Mouse (Mus musculus) T-helper 1 cell (primary cell): ENCODE results near the gene Lnx1.

ENCODE experiments used
- in situ Hi-C: fragments of 300-600 bp; cut with MboI, MseI; formaldehyde crosslinking; loops from one replicate; pipeline ENCODE4 v1.15.1; 2025; ENCODE audit warnings: high pct_unique_total_duplicates

Lnx1 gene

DNA sequence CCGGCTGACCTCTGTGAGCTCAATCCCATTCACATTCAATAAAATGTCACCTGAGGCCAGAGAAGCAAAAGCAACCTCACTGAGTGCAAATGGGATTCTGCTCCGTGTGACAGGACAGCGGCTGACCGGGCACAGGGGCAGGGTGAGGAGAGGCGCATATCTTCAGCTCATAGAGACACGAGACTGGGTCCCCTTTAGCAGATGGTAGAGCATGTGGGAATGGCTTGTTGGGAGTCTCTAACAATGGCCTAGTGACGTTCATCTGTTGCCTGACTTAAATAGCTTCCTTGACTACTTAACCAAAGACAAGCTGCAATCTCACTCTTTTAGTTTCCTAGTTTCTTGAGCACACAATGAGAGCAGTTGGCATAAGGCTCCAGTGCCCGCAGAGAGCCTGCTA, 96.5 kb downstream of the Lnx1 start:
- in situ Hi-C loops = no loop called here

DNA sequence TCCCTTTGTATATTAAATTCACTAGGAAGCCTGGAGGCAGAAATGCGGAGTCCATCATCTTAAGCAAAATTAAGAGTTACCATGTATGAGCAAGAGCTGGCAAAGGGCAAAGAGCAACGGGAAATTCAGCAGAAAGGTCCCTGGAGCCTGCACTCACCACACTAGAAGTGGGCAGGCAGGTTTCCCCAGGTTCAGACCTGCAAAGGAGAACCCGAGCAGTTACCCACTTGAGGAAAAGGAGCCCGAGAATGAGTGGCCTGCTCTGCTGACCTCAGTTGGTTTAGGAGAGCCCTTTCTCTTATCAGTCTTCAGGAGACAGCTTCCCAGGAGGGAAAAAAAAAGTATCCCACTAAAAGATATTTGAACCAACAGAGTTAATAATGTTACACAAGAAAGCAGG, 99.4 kb downstream of the Lnx1 start:
- in situ Hi-C loops = no loop called here

- in situ Hi-C loops = no loop called here
These were observed 100.3 kb downstream of the Lnx1 start for GRCm38 (mm10) chr5:74602371-74602770.

DNA sequence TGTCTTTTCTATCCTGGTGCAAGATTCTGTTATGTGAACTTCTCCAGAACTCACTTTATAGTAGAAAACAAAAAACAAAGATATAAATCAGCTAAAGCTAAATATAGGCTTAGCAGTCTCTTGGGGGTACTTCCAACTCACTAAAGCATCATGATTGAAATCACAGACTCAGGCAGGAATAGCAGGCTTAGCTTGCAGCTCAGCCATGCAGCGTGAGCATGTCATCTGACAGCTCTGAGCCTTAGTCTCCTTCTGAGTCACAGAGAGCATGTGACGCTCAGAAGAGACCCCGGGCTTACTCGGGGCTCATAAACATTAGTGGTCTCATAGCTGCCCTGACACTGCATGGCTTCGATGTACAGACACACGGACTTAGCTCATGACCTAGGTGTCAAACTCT, 100.7 kb downstream of the Lnx1 start:
- in situ Hi-C loops = no loop called here

DNA sequence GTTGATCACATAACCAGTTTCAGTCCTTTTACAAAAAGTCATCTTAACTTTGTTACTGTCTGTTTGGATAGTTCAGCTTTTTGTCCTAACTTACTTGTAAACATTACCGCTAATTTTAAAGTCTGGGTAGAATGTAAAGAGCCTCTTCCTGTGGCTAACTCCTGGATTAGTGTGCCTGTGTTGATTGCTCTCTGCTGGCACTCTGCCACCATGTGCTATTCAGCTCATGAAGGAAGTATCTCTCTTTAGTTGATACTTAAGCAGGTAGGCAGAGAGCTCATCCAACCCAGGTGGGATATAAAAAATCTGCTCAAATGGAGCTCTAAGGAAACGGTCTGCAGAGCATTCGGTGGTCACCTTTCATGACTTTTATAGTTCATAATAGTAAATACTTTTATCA, 101.5 kb downstream of the Lnx1 start:
- in situ Hi-C loops = no loop called here

DNA sequence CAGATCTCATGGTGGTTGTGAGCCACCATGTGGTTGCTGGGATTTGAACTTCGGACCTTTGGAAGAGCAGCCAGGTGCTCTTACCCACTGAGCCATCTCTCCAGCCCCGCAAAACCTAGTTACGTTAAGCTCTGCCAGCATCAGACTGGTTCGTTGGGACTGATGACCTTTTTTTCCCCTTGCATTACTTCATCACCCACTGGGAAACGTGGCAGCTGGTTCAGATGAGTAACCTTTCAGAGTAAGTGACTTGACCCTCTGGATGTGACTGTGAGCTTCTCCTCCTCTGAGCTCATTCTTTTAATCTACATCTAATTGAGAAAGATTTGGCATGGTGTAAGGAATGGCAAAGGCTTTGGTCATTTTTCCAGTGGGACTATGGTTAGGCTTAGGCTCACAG, 102.7 kb downstream of the Lnx1 start:
- in situ Hi-C loops = no loop called here

GRCm38 (mm10) chr5:74593147-74593546, 109.6 kb downstream of the Lnx1 start:
- in situ Hi-C loops = no loop called here

DNA sequence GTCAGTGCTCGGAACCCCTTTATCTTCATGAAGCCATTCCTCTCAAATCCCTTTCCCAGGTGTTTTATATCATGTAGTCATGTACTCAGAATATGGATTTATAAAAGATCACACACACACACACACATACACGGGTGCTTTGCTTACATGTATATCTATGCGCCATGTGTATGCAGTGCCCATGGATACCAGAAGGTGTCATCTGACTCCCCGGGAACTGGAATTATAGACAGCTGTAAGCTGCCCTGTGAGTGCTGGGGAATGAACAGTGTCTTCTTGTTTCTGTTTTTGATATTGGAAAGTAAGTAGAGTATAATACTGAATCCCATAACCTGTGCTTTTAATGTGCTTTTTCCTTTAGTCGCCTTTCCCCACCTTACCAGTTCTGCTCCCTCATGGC, 111.3 kb downstream of the Lnx1 start:
- in situ Hi-C loops = no loop called here

DNA sequence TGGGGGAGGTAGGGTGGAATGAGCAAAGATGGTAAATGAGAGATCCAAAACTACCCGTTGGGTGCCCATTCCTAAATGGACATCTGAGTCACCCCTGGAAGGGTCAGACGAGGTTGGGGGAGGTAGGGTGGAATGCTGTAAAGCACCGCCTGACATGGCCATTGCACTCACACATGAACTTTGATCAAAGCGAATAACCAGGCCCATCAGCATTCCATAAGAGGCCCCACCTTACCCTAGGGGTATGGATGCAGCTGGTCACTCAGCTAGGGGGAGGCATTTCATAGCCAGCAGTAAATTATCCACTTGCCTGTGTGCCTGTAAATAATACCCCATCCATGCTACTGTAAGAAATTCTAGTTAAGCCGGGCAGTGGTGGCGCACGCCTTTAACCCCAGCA, 113.6 kb downstream of the Lnx1 start:
- in situ Hi-C loops = no loop called here

DNA sequence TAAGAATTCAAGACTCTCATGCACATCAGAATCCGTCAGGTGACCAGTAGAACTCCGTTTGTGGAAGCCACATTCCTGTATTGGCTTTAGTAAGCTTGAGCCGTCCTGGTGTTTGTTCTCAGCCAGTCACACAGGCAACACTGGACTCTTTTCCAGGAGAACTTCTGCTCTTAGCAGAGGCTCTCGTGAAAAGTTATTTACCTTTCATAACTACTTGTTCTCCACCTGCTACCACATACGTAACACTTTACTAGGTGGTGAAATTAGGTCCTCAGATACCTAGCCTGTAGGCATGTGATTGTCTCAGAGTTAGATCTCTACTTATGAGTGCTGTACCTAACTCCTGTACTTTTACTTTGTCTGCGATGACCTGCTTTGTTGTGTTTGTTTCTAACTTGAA, 130.9 kb downstream of the Lnx1 start:
- in situ Hi-C loops = loop anchor here (25.0 kb wide), 1 partner anchor 259 kb away; no protein-coding TSS in a partner anchor

- in situ Hi-C loops = loop anchor here (25.0 kb wide), 1 partner anchor 249 kb away; no protein-coding TSS in a partner anchor
These were observed 141.6 kb downstream of the Lnx1 start for GRCm38 (mm10) chr5:74561151-74561550.

DNA sequence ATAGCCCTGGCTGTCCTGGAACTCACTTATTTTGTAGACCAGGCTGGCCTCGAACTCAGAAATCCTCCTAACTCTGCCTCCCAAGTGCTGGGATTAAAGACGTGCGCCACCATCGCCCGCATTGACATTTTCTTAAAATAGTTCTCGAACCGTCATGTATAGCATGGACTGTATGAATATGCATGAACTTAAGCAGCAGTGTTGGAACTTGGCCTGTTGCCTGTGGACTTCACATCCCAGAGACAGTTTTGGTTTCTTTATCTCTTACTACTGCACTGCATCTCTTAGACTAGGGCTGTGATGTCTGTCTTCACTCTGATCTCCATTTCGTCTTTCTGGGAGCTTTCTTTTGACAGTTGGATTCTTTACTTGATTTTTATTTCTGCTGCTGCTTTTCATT, 153.1 kb downstream of the Lnx1 start:
- in situ Hi-C loops = no loop called here

DNA sequence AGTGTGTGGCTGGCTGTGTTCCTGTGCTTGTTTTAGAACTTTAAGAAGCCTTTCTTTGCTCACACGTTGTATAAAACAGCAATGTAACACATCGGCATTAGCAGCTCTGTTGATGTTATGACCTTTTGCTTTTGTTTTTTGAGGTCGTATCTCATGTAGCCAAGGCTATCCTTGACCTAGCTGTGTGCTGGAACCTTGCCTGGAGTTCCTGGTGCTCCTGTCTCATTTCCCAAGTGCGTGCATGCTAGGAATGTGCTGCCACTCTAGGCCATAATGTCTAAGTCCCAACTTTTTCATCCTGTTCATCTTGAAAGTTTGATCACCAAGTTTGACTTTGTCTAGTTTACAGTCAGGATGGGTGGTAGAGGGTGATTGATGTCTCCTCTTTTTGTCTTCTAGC, 157.1 kb downstream of the Lnx1 start:
- in situ Hi-C loops = no loop called here
